Mouse (Mus musculus): ENCODE data around the gene Prkca. TPM values are rescaled to one million over a fixed set of nuclear protein-coding genes. Genes with fewer than 3 reads are reported as not detected.

Gene Prkca
- polyA plus RNA-seq, 2 experiments: 2.5 to 3.8 TPM

DNA sequence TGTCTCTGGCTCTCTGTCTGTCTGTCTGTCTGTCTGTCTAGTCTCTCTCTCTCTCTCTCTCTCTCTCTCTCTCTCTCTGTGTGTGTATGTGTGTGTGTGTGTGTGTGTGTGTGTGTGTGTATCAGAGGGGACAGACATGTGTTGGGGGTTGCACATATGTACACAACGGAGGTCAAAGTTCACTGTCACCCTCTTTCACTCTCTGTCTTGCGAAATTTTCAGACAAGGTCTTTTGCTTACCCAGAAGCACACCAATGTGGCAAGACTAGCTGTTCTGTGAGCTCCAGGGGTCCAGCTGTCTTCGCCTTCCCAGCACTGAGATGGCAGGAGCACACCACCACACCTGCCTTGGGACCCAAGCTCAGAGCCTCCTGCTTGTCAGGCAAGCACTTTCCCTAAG lies 146.9 kb downstream of the Prkca start:
- H3K27me3 ChIP-seq (ENCODE audit: control insufficient read depth, insufficient read depth, low read length): no peaks in the 10 kb centered on the region
- ATAC-seq (ENCODE audit: insufficient read depth) (peak; percentile 49; the same call in 1 of the 2 replicates), DNase-seq (ENCODE audit: low read depth in 3 of 3, low spot score in 3 of 3) (peak in 2 of 3 experiments; percentile 7 to 9)
- TF ChIP-seq EP300 (IDR thresholded peaks at IDR 0.05; ENCODE audit: low read depth) (no peak), CTCF (IDR thresholded peaks at IDR 0.05; ENCODE audit: low read depth) (no peak)
- WGBS (ENCODE audit: insufficient replicate concordance): 49% methylated on average over 3 of the region's 3 CpGs
- no peak overlapping the region for H3K4me3 ChIP-seq (ENCODE audit: insufficient read depth in 1 of 2, low read depth in 2 of 2, low read length in 2 of 2)
- no peak overlapping the region; the same call in 1 of the 2 replicates for H3K4me2 ChIP-seq (ENCODE audit: low read depth)
- H3K27ac ChIP-seq: no peak overlapping the region
- H3K9ac ChIP-seq (replicated peaks): no peak overlapping the region
- no peaks in the 10 kb centered on the region for H3K9me3 ChIP-seq (ENCODE audit: control insufficient read depth, low read length)
- H3K4me1 ChIP-seq (replicated peaks; ENCODE audit: control insufficient read depth in 2 of 2, insufficient read depth in 2 of 2, low read length in 1 of 2): peaks cover 0 to 5% of the 10 kb centered on the region in 2 experiments; a peak in 2 of 4 replicates
- no peaks in the 10 kb centered on the region for H3K36me3 ChIP-seq (replicated peaks; ENCODE audit: control insufficient read depth, insufficient read depth, low read depth)

DNA sequence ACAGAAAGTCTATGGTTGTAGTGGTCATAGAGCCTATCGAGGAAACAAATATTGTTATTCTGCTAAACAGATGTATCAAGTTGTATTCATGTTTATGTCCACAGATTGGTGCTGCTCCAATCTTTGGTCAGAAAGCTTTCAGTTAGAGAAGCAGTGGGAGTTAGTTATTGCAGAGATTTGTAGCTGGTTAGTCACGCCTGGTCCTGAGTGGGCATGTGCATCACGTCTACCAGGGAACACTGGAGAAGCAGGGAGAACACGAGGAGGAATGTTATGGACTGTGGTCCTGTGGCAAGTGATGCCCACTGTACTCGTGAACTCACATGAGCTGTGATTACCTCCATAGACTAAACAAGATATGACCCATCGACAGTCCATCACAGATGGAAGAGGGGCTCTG lies 153.4 kb downstream of the Prkca start:
- ATAC-seq (ENCODE audit: insufficient read depth) (no peak), DNase-seq (ENCODE audit: low read depth in 3 of 3, low spot score in 3 of 3) (no peak)
- Histone ChIP-seq H3K36me3 (replicated peaks; ENCODE audit: control insufficient read depth, insufficient read depth, low read depth) (no peaks in the 10 kb centered on the region), H3K27ac (no peak overlapping the region), H3K4me3 (ENCODE audit: insufficient read depth in 1 of 2, low read depth in 2 of 2, low read length in 2 of 2) (no peak overlapping the region), H3K27me3 (ENCODE audit: control insufficient read depth, insufficient read depth, low read length) (no peaks in the 10 kb centered on the region), H3K9ac (replicated peaks) (no peak overlapping the region), H3K4me1 (replicated peaks; ENCODE audit: control insufficient read depth in 2 of 2, insufficient read depth in 2 of 2, low read length in 1 of 2) (no peaks in the 10 kb centered on the region), H3K4me2 (ENCODE audit: low read depth) (no peak overlapping the region), H3K9me3 (ENCODE audit: control insufficient read depth, low read length) (no peaks in the 10 kb centered on the region)
- 65% methylated on average over 6 of the region's 6 CpGs for WGBS (ENCODE audit: insufficient replicate concordance)
- no peak for TF ChIP-seq CTCF (IDR thresholded peaks at IDR 0.05; ENCODE audit: low read depth)
- no peak for TF ChIP-seq EP300 (IDR thresholded peaks at IDR 0.05; ENCODE audit: low read depth)

DNA sequence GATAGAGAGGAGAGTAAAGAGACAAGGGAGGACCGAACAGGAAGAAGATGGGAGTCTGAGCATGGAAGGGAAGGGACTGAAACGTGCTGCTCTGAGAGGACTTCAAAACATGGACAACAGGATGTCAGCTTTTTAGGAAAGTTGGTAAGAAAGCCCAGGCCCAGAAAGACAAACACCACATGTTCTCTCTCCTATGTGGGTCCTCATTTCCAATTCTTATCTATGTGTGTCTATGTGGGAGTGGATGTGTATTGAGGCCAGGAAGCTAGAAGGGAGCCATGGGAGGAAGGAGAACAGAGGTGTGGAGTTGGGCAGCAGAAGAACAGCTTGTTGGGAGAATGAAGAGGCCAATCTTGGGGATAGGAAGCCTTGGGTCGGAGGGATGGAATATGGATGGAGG lies 154.4 kb downstream of the Prkca start:
- no peak overlapping the region for H3K27ac ChIP-seq
- no peak overlapping the region for H3K4me2 ChIP-seq (ENCODE audit: low read depth)
- ATAC-seq (ENCODE audit: insufficient read depth) (no peak), DNase-seq (ENCODE audit: low read depth in 3 of 3, low spot score in 3 of 3) (no peak)
- H3K27me3 ChIP-seq (ENCODE audit: control insufficient read depth, insufficient read depth, low read length): no peaks in the 10 kb centered on the region
- H3K9me3 ChIP-seq (ENCODE audit: control insufficient read depth, low read length): no peaks in the 10 kb centered on the region
- TF ChIP-seq EP300 (IDR thresholded peaks at IDR 0.05; ENCODE audit: low read depth): no peak
- TF ChIP-seq CTCF (IDR thresholded peaks at IDR 0.05; ENCODE audit: low read depth): no peak
- WGBS (ENCODE audit: insufficient replicate concordance): 65% methylated on average over 3 of the region's 3 CpGs
- H3K4me3 ChIP-seq (ENCODE audit: insufficient read depth in 1 of 2, low read depth in 2 of 2, low read length in 2 of 2): no peak overlapping the region
- H3K9ac ChIP-seq (replicated peaks): no peak overlapping the region
- no peaks in the 10 kb centered on the region for H3K4me1 ChIP-seq (replicated peaks; ENCODE audit: control insufficient read depth in 2 of 2, insufficient read depth in 2 of 2, low read length in 1 of 2)
- no peaks in the 10 kb centered on the region for H3K36me3 ChIP-seq (replicated peaks; ENCODE audit: control insufficient read depth, insufficient read depth, low read depth)

DNA sequence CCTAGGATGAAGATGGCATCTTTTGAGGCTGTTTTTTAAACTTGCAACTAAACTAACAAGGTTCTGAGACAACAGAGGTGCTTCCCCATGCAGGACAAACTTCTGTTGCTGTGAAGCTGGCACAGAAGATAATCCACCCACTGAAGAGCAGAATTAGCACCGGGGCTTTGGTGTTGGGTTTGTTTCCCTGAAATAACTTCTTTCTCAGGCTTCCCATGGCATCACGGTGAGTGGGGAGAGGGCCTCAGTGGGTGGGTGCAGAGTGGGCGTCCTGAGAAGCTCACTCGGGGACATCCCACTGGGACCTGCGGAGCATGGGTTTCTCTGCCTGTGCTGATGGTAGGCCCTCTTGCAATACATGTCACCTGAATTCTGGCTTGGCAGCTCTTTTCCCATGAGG lies 161.3 kb downstream of the Prkca start:
- H3K4me3 ChIP-seq (ENCODE audit: insufficient read depth in 1 of 2, low read depth in 2 of 2, low read length in 2 of 2): no peak overlapping the region
- ATAC-seq (ENCODE audit: insufficient read depth): no peak
- no peaks in the 10 kb centered on the region for H3K4me1 ChIP-seq (replicated peaks; ENCODE audit: control insufficient read depth in 2 of 2, insufficient read depth in 2 of 2, low read length in 1 of 2)
- H3K27me3 ChIP-seq (ENCODE audit: control insufficient read depth, insufficient read depth, low read length): no peaks in the 10 kb centered on the region
- TF ChIP-seq EP300 (IDR thresholded peaks at IDR 0.05; ENCODE audit: low read depth) (no peak), CTCF (IDR thresholded peaks at IDR 0.05; ENCODE audit: low read depth) (no peak)
- no peaks in the 10 kb centered on the region for H3K36me3 ChIP-seq (replicated peaks; ENCODE audit: control insufficient read depth, insufficient read depth, low read depth)
- no peaks in the 10 kb centered on the region for H3K9me3 ChIP-seq (ENCODE audit: control insufficient read depth, low read length)
- WGBS (ENCODE audit: insufficient replicate concordance): 67% methylated on average over 5 of the region's 5 CpGs
- H3K9ac ChIP-seq (replicated peaks): no peak overlapping the region
- DNase-seq (ENCODE audit: low read depth in 3 of 3, low spot score in 3 of 3): no peak
- H3K27ac ChIP-seq: no peak overlapping the region
- H3K4me2 ChIP-seq (ENCODE audit: low read depth): no peak overlapping the region

DNA sequence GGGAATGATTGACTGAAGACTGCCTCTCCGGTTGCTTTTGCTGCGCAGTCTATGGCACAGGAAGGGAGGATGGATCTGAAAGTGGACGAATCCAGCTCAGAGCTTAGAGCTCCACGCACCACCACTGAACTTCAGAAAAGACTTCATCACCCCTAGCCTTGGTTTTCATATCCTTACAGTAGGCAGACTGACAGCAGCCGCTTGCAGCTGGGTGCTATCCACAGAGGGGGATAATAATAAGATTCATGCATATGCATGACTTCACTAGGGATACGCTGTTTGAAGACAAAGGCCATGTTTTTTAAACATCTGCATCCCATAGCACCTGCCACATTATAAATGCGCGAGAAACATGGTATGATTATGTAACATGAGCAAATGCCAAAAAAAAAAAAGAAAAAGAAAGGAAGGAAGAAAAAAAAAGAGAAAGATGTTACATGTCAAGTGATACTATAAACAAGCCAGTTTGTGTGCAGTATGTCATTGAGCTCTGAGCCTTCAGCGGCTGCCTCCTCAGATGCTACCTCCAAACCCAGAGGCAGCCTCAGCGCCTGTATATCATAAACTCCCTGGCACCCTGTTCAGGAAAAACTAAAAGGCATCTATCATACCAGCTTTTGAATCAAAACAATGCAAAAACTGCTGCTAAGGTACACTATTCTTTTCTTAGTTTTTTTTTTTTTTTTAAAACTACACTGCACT lies 162.6 kb downstream of the Prkca start:
- DNase-seq (ENCODE audit: low read depth in 3 of 3, low spot score in 3 of 3): no peak
- Histone ChIP-seq H3K9ac (replicated peaks) (no peak overlapping the region), H3K4me2 (ENCODE audit: low read depth) (no peak overlapping the region), H3K36me3 (replicated peaks; ENCODE audit: control insufficient read depth, insufficient read depth, low read depth) (no peaks in the 10 kb centered on the region), H3K4me3 (ENCODE audit: insufficient read depth in 1 of 2, low read depth in 2 of 2, low read length in 2 of 2) (no peak overlapping the region), H3K27ac (no peak overlapping the region), H3K9me3 (ENCODE audit: control insufficient read depth, low read length) (no peaks in the 10 kb centered on the region), H3K4me1 (replicated peaks; ENCODE audit: control insufficient read depth in 2 of 2, insufficient read depth in 2 of 2, low read length in 1 of 2) (no peaks in the 10 kb centered on the region), H3K27me3 (ENCODE audit: control insufficient read depth, insufficient read depth, low read length) (no peaks in the 10 kb centered on the region)
- no peak for ATAC-seq (ENCODE audit: insufficient read depth)
- WGBS (ENCODE audit: insufficient replicate concordance): 76% methylated on average over 10 of the region's 10 CpGs
- no peak for TF ChIP-seq EP300 (IDR thresholded peaks at IDR 0.05; ENCODE audit: low read depth)
- no peak for TF ChIP-seq CTCF (IDR thresholded peaks at IDR 0.05; ENCODE audit: low read depth)
